Mouse (Mus musculus) mesoderm, embryonic 11.5 days (tissue): Measurements from ENCODE around the gene Oxa1l.

Source experiments
- DNase-seq: peaks from one replicate; pipeline ENCODE4 v3.0.0-alpha.2; 2012; ENCODE audit warnings: low read depth, low spot score

Gene Oxa1l

GRCm38 (mm10) chr14:54409057-54409645 lies 48.5 kb downstream of the Oxa1l start:
- DNase-seq: no peak

DNA sequence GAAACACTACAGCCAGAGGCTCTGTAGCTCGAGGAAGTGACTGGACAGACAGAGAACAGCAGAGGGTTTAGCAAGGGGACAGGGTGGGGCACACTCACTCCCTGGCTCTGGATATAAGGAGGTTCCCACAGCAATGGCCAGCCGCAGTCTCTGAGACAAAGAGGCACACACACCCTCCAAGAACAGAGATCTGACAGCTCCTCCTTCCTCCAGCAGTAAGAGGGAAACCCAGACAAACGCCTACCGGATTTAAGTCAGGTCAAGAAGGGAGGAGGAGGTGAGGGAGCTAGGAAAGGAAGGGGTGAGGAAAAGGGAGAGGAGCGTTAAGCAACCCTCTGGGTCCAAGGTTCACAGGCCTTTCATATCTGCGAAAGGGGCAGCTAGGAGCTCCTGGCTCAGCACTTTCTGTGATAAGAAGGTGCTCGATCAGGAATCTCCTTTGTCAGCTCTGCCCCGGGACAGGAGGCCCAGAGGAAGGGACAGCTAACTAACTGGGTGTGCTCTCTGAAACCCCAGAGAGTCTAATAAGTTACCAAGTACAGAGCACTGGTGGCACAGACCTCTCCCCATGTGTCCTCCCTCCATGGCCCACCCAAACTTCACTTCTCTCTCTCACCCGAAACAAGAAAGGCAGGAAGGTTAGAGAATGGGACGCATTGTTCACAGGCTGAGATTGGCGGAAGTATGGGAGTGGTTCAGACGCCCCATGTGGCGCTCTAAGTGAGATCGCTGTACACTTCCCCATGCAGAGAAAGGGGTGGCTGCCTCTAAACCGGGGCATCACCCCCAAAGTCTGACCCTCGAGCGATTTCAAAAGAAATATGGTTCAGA lies 49.6 kb downstream of the Oxa1l start:
- DNase-seq: no peak

GRCm38 (mm10) chr14:54412000-54412576 lies 51.5 kb downstream of the Oxa1l start:
- no peak for DNase-seq

- DNase-seq: no peak
These were observed 52.1 kb downstream of the Oxa1l start for GRCm38 (mm10) chr14:54412629-54413170.

- DNase-seq: no peak
These were observed 53.5 kb downstream of the Oxa1l start for GRCm38 (mm10) chr14:54413877-54414700.

GRCm38 (mm10) chr14:54415241-54416020 lies 54.8 kb downstream of the Oxa1l start:
- DNase-seq: no peak

GRCm38 (mm10) chr14:54416229-54416775 lies 55.7 kb downstream of the Oxa1l start:
- DNase-seq: no peak

- no peak for DNase-seq
These were observed 56.2 kb downstream of the Oxa1l start for GRCm38 (mm10) chr14:54416830-54417229.

GRCm38 (mm10) chr14:54417623-54418081 lies 57.0 kb downstream of the Oxa1l start, which contains the start of gene Slc7a7:
Gene Slc7a7 (minus strand): TSS chr14:54417780.
- no peak for DNase-seq
